Mouse (Mus musculus) common myeloid progenitor, adult 5-6 weeks (primary cell): ENCODE data around the gene Hunk. TPM values are rescaled to one million over a fixed set of nuclear protein-coding genes. Genes with fewer than 3 reads are reported as not detected.

ENCODE experiments used
- ATAC-seq: replicated peaks from 2 replicates; pipeline ENCODE4 v1.8.0; 2016; ENCODE audit warnings: low read depth, mild to moderate bottlenecking, moderate TSS enrichment, inconsistent platforms; ENCODE audit not compliant: poor library complexity, severe bottlenecking
- total RNA-seq: library from RNA; stranded (forward); fragments of 200-1000, 187-1606 nt; gene quantifications from 2 replicates; pipeline ENCODE4 v1.2.3, GENCODE M21; 2017

Hunk gene
- total RNA-seq, 1 experiment from 2014 or later: not detected

DNA sequence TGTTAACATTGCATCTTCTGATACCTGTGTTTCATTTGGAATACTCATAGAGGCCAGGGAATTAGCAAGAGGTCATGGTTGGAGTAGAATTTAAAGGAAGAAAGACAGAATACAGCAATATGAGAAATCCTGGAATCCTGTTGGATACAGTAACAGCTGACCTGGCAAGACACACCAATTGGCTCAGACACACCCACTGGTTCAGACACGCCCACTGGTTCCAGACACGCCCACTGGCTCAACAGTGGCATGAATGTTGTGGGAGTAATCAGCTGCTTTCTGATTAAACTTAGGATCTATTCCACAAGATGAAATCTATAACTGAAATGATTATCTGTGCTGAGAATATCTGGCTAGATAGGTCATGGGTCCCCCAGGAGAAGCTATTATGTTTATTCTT is 155.4 kb downstream of the Hunk start:
- ATAC-seq: no peak

DNA sequence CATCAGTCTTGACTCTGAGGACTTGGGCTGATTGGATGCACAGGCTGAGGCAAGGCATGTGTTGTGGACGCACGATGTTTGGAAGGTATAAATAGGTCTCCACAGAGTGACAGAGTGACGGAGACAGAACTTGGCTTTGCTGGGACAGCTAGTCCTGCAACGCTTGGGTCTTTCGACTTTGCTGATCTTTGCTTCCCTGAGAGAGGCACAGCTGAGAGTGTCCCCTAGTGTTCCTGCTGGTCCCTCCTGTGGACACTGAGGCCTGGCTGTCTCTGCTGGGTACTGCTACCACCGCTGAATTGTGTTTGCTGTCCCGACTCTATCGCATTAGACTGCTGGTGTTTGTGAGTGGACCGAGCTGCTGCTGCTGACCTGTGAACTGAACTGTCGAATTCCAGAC is 156.6 kb downstream of the Hunk start:
- ATAC-seq: no peak

DNA sequence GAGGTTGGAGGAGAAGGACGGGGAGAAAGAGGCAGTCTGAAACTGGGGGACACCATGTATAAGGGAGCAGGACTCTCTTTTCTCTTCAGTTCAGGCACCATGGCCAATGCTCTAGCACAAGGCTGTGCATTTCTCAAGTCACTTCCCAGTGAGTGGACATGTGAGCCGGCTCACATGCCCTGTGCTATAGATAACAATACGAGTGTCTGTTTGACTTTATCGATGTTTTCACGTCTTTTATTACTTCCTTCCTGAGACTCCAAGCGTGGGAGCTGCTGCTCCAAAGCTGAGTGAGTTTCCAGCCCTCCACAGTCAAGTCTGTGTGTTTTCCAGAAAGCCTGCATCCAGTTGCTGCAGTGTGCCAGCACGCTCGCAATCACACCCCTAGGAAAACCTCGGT is 158.4 kb downstream of the Hunk start:
- ATAC-seq: no peak

DNA sequence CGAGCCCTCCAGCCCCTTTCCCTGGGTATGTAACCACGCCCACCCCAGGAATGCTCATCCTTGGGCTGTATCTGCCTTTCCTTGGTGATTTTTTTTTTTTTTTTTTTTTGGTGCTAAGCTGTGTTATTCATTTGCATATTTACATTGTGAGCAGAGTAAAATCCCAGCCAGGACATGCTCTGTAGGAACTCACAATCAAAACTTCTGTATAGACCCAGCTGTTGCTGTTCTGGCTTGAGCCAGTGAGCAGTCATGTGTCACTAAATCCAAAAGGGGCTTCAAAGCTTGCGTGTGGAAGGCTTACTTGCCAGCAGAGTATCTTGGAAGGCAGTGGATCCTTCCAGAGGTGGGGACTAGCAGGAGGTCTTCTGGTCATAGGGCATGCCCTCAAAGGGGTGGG is 159.7 kb downstream of the Hunk start:
- ATAC-seq: no peak

DNA sequence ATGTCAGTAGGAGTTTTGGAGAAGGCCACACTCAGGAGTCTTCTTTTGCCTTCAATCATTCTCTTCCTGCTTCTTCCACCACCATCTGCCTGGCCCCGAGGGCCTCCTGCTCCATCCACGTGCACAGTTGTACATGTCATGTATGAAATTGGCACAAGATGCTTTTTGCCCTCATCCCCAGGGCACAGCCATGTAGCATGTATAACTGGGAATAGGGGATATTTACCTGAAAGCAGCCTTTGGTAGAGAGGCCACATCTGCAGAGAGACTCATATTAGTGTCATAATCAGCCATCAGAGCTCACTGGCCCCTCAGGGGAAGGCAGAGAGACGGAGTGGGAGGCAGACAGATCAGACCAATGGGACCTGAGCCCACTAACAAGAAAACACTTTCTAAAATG is 160.8 kb downstream of the Hunk start:
- ATAC-seq: no peak

DNA sequence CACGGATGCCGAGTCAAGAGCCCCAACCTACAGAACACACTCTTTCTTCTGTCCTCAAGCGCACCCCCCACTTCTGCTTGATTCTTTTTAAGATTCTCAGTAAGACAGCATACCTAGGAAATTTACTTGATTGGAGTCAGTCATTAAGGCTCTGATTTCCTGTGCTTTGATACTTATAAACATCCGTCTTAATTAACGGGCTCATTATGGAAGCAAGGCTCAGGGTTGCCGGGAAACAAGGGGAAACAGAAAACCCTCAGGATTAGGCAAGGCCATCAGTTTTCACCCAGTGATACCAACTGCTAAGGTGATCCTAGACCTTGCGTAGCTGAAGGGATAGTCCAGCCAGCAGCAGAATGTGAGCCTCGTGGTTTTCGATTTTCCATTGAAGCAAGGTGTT is 162.2 kb downstream of the Hunk start:
- ATAC-seq: no peak

Other genes with a start within 250 kb of the Hunk start
- gene Tiam1, start 242.2 kb upstream of the Hunk start, total RNA-seq: 29.2 and 34.5 TPM in 2 replicates
- 776 and 837 TPM in 2 replicates for gene Sod1, start 165.3 kb upstream of the Hunk start, total RNA-seq
- gene Scaf4, start 101.5 kb upstream of the Hunk start, total RNA-seq: 26.9 and 37.2 TPM in 2 replicates